Mouse (Mus musculus) embryonic fibroblast, embryonic 13.5 days (primary cell): ENCODE measurements around the gene Nfib.

Experiments used
- CTCF ChIP-seq: IDR thresholded peaks from 2 replicates; pipeline ENCODE4 v1.5.1; 2011; ENCODE audit warnings: mild to moderate bottlenecking, control low read depth, low read length, moderate library complexity, borderline replicate concordance; ENCODE audit not compliant: insufficient read depth
- POLR2A ChIP-seq: IDR thresholded peaks from 2 replicates; pipeline ENCODE4 v1.6.1; 2011; ENCODE audit warnings: low read depth, mild to moderate bottlenecking, control low read depth, low read length, moderate library complexity

GRCm38 (mm10) chr4:82364696-82365385 lies 340.7 kb downstream of the Nfib start:
- TF ChIP-seq CTCF, result no peak
- TF ChIP-seq POLR2A, result no peak
